9 mouse cellular contexts compared by ENCODE assay signal in genomic region chr8:122697181-122697581, GRCm38 (mm10). TPM values are rescaled to one million over a fixed set of nuclear protein-coding genes. Genes with fewer than 3 reads are reported as not detected.
A peak's percentile ranks its signal among the peaks of the same experiment; 100 is the strongest.
DNase-seq lines count a peak whose midpoint lies in the region; ATAC-seq and TF ChIP-seq lines count a peak whose summit lies in the region.
"Had no signal": no experiment of that assay in that cellular context is flagged by ENCODE, and none has a peak within 500 bp of the region (broad histone marks: within the 10 kb centered on the region; RNA-seq: fewer than 3 reads in every experiment).

No protein-coding gene starts in this region.

- WGBS in heart, embryonic 12.5 days: 71% methylated on average over 3 of the region's 3 CpGs
- 79% methylated on average over 3 of the region's 3 CpGs for WGBS in heart, embryonic 14.5 days
- 18% methylated on average over 3 of the region's 3 CpGs for WGBS in liver, embryonic 14.5 days (ENCODE audit: insufficient replicate concordance)
- 86% methylated on average over 3 of the region's 3 CpGs for WGBS in midbrain, embryonic 10.5 days

- peak overlapping the region; percentile 57 for H3K4me2 ChIP-seq in heart, embryonic 12.5 days
- H3K4me2 ChIP-seq in heart, embryonic 14.5 days (ENCODE audit: low read length): peak overlapping the region; percentile 55
- peak overlapping the region; percentile 78 for H3K4me2 ChIP-seq in liver, embryonic 14.5 days (ENCODE audit: low read depth)

- TF ChIP-seq CTCF in liver, embryonic 14.5 days (IDR thresholded peaks at IDR 0.05; ENCODE audit: low read depth): peak; percentile 85

- no peaks in the 10 kb centered on the region for H3K9me3 ChIP-seq in heart, embryonic 12.5 days (replicated peaks)
- no peaks in the 10 kb centered on the region for H3K9me3 ChIP-seq in heart, embryonic 14.5 days (ENCODE audit: control insufficient read depth, low read length)
- no peaks in the 10 kb centered on the region for H3K9me3 ChIP-seq in liver, embryonic 14.5 days (ENCODE audit: control insufficient read depth, low read length)
- no peaks in the 10 kb centered on the region for H3K9me3 ChIP-seq in midbrain, embryonic 10.5 days (replicated peaks)
- H3K9me3 ChIP-seq: limb, embryonic 13.5 days had no signal

- peaks cover 4% of the 10 kb centered on the region; the same call in 1 of the 2 replicates for H3K27me3 ChIP-seq in heart, embryonic 12.5 days (replicated peaks)
- no peaks in the 10 kb centered on the region; the same call in 1 of the 2 replicates for H3K27me3 ChIP-seq in heart, embryonic 14.5 days (ENCODE audit: control insufficient read depth, insufficient read depth, low read length)
- H3K27me3 ChIP-seq in liver, embryonic 14.5 days (ENCODE audit: control insufficient read depth, insufficient read depth, low read length): no peaks in the 10 kb centered on the region
- H3K27me3 ChIP-seq in midbrain, embryonic 10.5 days (ENCODE audit: low read depth, poor library complexity, severe bottlenecking): peaks cover 4% of the 10 kb centered on the region; the same call in 1 of the 2 replicates
- H3K27me3 ChIP-seq: limb, embryonic 13.5 days had no signal

- TF ChIP-seq EP300 in liver, embryonic 14.5 days (IDR thresholded peaks at IDR 0.05; ENCODE audit: low read depth): no peak

- no peak overlapping the region for H3K27ac ChIP-seq in heart, embryonic 12.5 days (ENCODE audit: poor library complexity, severe bottlenecking)
- no peak overlapping the region for H3K27ac ChIP-seq in heart, embryonic 14.5 days (replicated peaks in 1 of 2; ENCODE audit: control insufficient read depth in 1 of 2, insufficient read depth in 1 of 2, low read depth in 2 of 2, low read length in 2 of 2)
- H3K27ac ChIP-seq in liver, embryonic 14.5 days: no peak overlapping the region; the same call in 1 of the 2 replicates
- no peak overlapping the region for H3K27ac ChIP-seq in midbrain, embryonic 10.5 days (replicated peaks)
- H3K27ac ChIP-seq: limb, embryonic 13.5 days had no signal

- H3K36me3 ChIP-seq in heart, embryonic 12.5 days: no peaks in the 10 kb centered on the region
- no peaks in the 10 kb centered on the region for H3K36me3 ChIP-seq in heart, embryonic 14.5 days (ENCODE audit: control insufficient read depth, insufficient read depth, low read length)
- no peaks in the 10 kb centered on the region for H3K36me3 ChIP-seq in liver, embryonic 14.5 days (replicated peaks; ENCODE audit: control insufficient read depth, insufficient read depth, low read depth)
- H3K36me3 ChIP-seq in midbrain, embryonic 10.5 days: no peaks in the 10 kb centered on the region
- H3K36me3 ChIP-seq: limb, embryonic 13.5 days had no signal

- DNase-seq in heart, adult 11 months: no peak
- DNase-seq in 416B (ENCODE audit: low read depth): peak; percentile 72
- peak; percentile 27 for DNase-seq in Muller cell, postnatal 12 days (ENCODE audit: inconsistent ontology term)
- peak in 2 of 3 experiments; percentile 54 to 72 for DNase-seq in liver, embryonic 14.5 days (ENCODE audit: low read depth in 3 of 3, low spot score in 3 of 3)
- DNase-seq in ovary, postnatal 14 days (ENCODE audit: low spot score): no peak
- no peak for DNase-seq in midbrain, embryonic 10.5 days (ENCODE audit: low spot score)

- H3K4me1 ChIP-seq in heart, embryonic 12.5 days (replicated peaks): peaks cover 47% of the 10 kb centered on the region
- peaks cover 8 to 11% of the 10 kb centered on the region in 2 experiments; a peak in 3 of 4 replicates for H3K4me1 ChIP-seq in heart, embryonic 14.5 days (ENCODE audit: control insufficient read depth in 2 of 2, insufficient read depth in 2 of 2, low read length in 2 of 2)
- H3K4me1 ChIP-seq in liver, embryonic 14.5 days (replicated peaks; ENCODE audit: control insufficient read depth in 2 of 2, insufficient read depth in 2 of 2, low read length in 1 of 2): peaks cover 61 to 96% of the 10 kb centered on the region in 2 experiments
- H3K4me1 ChIP-seq in midbrain, embryonic 10.5 days: peaks cover 33% of the 10 kb centered on the region

- ATAC-seq in heart, embryonic 12.5 days (ENCODE audit: insufficient number of reproducible peaks, low FRiP score): no peak
- no peak for ATAC-seq in heart, embryonic 14.5 days (ENCODE audit: insufficient number of reproducible peaks, insufficient read depth, low FRiP score, low read depth)
- ATAC-seq in liver, embryonic 14.5 days (ENCODE audit: insufficient read depth): peak; percentile 9; the same call in 1 of the 2 replicates

- 0 out of 2 replicates have a peak overlapping the region, but pooled peaks have one; percentile 17 for H3K9ac ChIP-seq in heart, embryonic 12.5 days
- no peak overlapping the region for H3K9ac ChIP-seq in heart, embryonic 14.5 days (ENCODE audit: low read length)
- H3K9ac ChIP-seq in liver, embryonic 14.5 days (replicated peaks): peak overlapping the region; percentile 63
- H3K9ac ChIP-seq: limb, embryonic 13.5 days had no signal

- peak overlapping the region; percentile 39 for H3K4me3 ChIP-seq in heart, embryonic 12.5 days
- peak overlapping the region in 1 of 2 experiments; percentile 25; a peak in 2 of 4 replicates for H3K4me3 ChIP-seq in heart, embryonic 14.5 days (ENCODE audit: control insufficient read depth in 1 of 2, insufficient read depth in 1 of 2, low read depth in 1 of 2, low read length in 2 of 2)
- peak overlapping the region; percentile 60 to 61 for H3K4me3 ChIP-seq in liver, embryonic 14.5 days (ENCODE audit: insufficient read depth in 1 of 2, low read depth in 2 of 2, low read length in 2 of 2)
- H3K4me3 ChIP-seq in midbrain, embryonic 10.5 days: no peak overlapping the region
- H3K4me3 ChIP-seq: limb, embryonic 13.5 days had no signal

RNA-seq across cellular contexts. Expression of gene Cbfa2t3, which starts 1.7 kb away (rescaled TPM):
- 6.2 TPM in 2 replicates for polyA plus RNA-seq in heart, embryonic 12.5 days (2016; fragmentation: Nextera tagmentation; extraction: Ambion mirVana)
- 4.2 and 6.2 TPM in 2 replicates for polyA plus RNA-seq in heart, embryonic 14.5 days (2014; fragmentation: Nextera tagmentation; extraction: Ambion mirVana)
- 1.8 and 1.9 TPM in 2 replicates for polyA plus RNA-seq in liver, embryonic 14.5 days (2012; rRNA removed)
- 3.3 and 5.0 TPM in 2 replicates for polyA plus RNA-seq in liver, embryonic 14.5 days (2014; fragmentation: Nextera tagmentation; extraction: Ambion mirVana)
- polyA plus RNA-seq in midbrain, embryonic 10.5 days (2016; fragmentation: Nextera tagmentation; extraction: Ambion mirVana): 1.9 and 3.4 TPM in 2 replicates

Comparison
In these comparisons a context has a peak if more than half of its experiments do, and no peak if none do; other contexts are left out.
1. DNase-seq: peak in 416B (single experiment), Muller cell, postnatal 12 days (single experiment) and liver, embryonic 14.5 days (2 of 3); none in heart, adult 11 months (single experiment), ovary, postnatal 14 days (single experiment) and midbrain, embryonic 10.5 days (single experiment).
2. Peak in every context shown above with its lines, with median percentiles within 50 percentile points of each other: H3K4me2 ChIP-seq.